Mouse (Mus musculus): ENCODE measurements around the gene Nupr1l. TPM values are rescaled to one million over a fixed set of nuclear protein-coding genes. Genes with fewer than 3 reads are reported as not detected.
"Not testable (repeated sequence)": the region's sequence is repeated elsewhere in the genome, so short reads cannot be mapped to it uniquely, and the experiment has no call there.

Nupr1l gene
- polyA plus RNA-seq, 1 experiment from 2014 or later: 5.5 TPM

- no peak for TF ChIP-seq EP300 (IDR thresholded peaks at IDR 0.05)
- no peak for TF ChIP-seq CTCF (IDR thresholded peaks at IDR 0.05)
- WGBS: 75% methylated on average over 7 of the region's 7 CpGs
- no peak for DNase-seq (ENCODE audit: low spot score)
- Histone ChIP-seq H3K4me2 (replicated peaks; ENCODE audit: low read depth, low read length) (no peak overlapping the region), H3K9ac (replicated peaks; ENCODE audit: low read depth) (no peak overlapping the region), H3K36me3 (ENCODE audit: insufficient read depth, low read length) (no peaks in the 10 kb centered on the region), H3K9me3 (ENCODE audit: low read length) (no peaks in the 10 kb centered on the region), H3K4me3 (ENCODE audit: low read depth, low read length) (no peak overlapping the region), H3K4me1 (ENCODE audit: insufficient read depth, low read depth, low read length) (no peaks in the 10 kb centered on the region), H3K27me3 (replicated peaks; ENCODE audit: insufficient read depth, low read length) (no peaks in the 10 kb centered on the region), H3K27ac (ENCODE audit: low read length) (no peak overlapping the region)
- no peak for ATAC-seq
Measured at GRCm38 (mm10) chr5:129909591-129909990, 1.3 kb downstream of the Nupr1l start.

- Histone ChIP-seq H3K27ac (ENCODE audit: low read length) (no peak overlapping the region), H3K4me1 (ENCODE audit: insufficient read depth, low read depth, low read length) (no peaks in the 10 kb centered on the region), H3K9me3 (ENCODE audit: low read length) (no peaks in the 10 kb centered on the region), H3K27me3 (replicated peaks; ENCODE audit: insufficient read depth, low read length) (no peaks in the 10 kb centered on the region), H3K9ac (replicated peaks; ENCODE audit: low read depth) (no peak overlapping the region), H3K4me3 (ENCODE audit: low read depth, low read length) (no peak overlapping the region), H3K4me2 (replicated peaks; ENCODE audit: low read depth, low read length) (no peak overlapping the region), H3K36me3 (ENCODE audit: insufficient read depth, low read length) (no peaks in the 10 kb centered on the region)
- DNase-seq (ENCODE audit: low spot score): peak; percentile 57
- peak; percentile 35; the same call in 1 of the 2 replicates for ATAC-seq
- peak; percentile 80 for TF ChIP-seq CTCF (IDR thresholded peaks at IDR 0.05)
- no peak; the same call in 1 of the 2 replicates for TF ChIP-seq EP300 (IDR thresholded peaks at IDR 0.05)
- 38% methylated on average over 2 of the region's 2 CpGs for WGBS
Measured at GRCm38 (mm10) chr5:129914024-129914423, 5.7 kb downstream of the Nupr1l start.

- not testable (repeated sequence) for H3K4me1 ChIP-seq (ENCODE audit: insufficient read depth, low read depth, low read length); DNase-seq (ENCODE audit: low spot score); H3K9ac ChIP-seq (replicated peaks; ENCODE audit: low read depth); H3K36me3 ChIP-seq (ENCODE audit: insufficient read depth, low read length); H3K4me3 ChIP-seq (ENCODE audit: low read depth, low read length); ATAC-seq; H3K9me3 ChIP-seq (ENCODE audit: low read length); H3K4me2 ChIP-seq (replicated peaks; ENCODE audit: low read depth, low read length); H3K27me3 ChIP-seq (replicated peaks; ENCODE audit: insufficient read depth, low read length); H3K27ac ChIP-seq (ENCODE audit: low read length)
- 79% methylated on average over 11 of the region's 11 CpGs for WGBS
Measured at GRCm38 (mm10) chr5:129915491-129915890, 7.2 kb downstream of the Nupr1l start.

GRCm38 (mm10) chr5:129918065-129918651, 9.8 kb downstream of the Nupr1l start:
- H3K9me3 ChIP-seq (ENCODE audit: low read length): no peaks in the 10 kb centered on the region
- H3K27me3 ChIP-seq (replicated peaks; ENCODE audit: insufficient read depth, low read length): no peaks in the 10 kb centered on the region
- 86% methylated on average over 24 of the region's 24 CpGs for WGBS
- no peaks in the 10 kb centered on the region for H3K4me1 ChIP-seq (ENCODE audit: insufficient read depth, low read depth, low read length)
- TF ChIP-seq EP300 (IDR thresholded peaks at IDR 0.05) (no peak), CTCF (IDR thresholded peaks at IDR 0.05) (no peak)
- no peak overlapping the region for H3K9ac ChIP-seq (replicated peaks; ENCODE audit: low read depth)
- H3K4me2 ChIP-seq (replicated peaks; ENCODE audit: low read depth, low read length): no peak overlapping the region
- ATAC-seq: no peak
- no peak for DNase-seq (ENCODE audit: low spot score)
- H3K36me3 ChIP-seq (ENCODE audit: insufficient read depth, low read length): no peaks in the 10 kb centered on the region
- H3K27ac ChIP-seq (ENCODE audit: low read length): no peak overlapping the region
- H3K4me3 ChIP-seq (ENCODE audit: low read depth, low read length): no peak overlapping the region

- H3K4me1 ChIP-seq (ENCODE audit: insufficient read depth, low read depth, low read length): no peaks in the 10 kb centered on the region
- no peaks in the 10 kb centered on the region for H3K36me3 ChIP-seq (ENCODE audit: insufficient read depth, low read length)
- no peak overlapping the region for H3K27ac ChIP-seq (ENCODE audit: low read length)
- H3K4me3 ChIP-seq (ENCODE audit: low read depth, low read length): no peak overlapping the region
- no peaks in the 10 kb centered on the region for H3K9me3 ChIP-seq (ENCODE audit: low read length)
- no peak overlapping the region for H3K4me2 ChIP-seq (replicated peaks; ENCODE audit: low read depth, low read length)
- no peaks in the 10 kb centered on the region for H3K27me3 ChIP-seq (replicated peaks; ENCODE audit: insufficient read depth, low read length)
- TF ChIP-seq CTCF (IDR thresholded peaks at IDR 0.05): 0 out of 2 replicates have a peak, but pooled peaks have one; percentile 14
- no peak for TF ChIP-seq EP300 (IDR thresholded peaks at IDR 0.05)
- no peak overlapping the region for H3K9ac ChIP-seq (replicated peaks; ENCODE audit: low read depth)
- ATAC-seq: no peak
- DNase-seq (ENCODE audit: low spot score): no peak
- WGBS: 71% methylated on average over 9 of the region's 9 CpGs
Measured at GRCm38 (mm10) chr5:129918752-129919151, 10.4 kb downstream of the Nupr1l start.

- no peak for DNase-seq (ENCODE audit: low spot score)
- H3K9ac ChIP-seq (replicated peaks; ENCODE audit: low read depth): no peak overlapping the region
- no peak overlapping the region for H3K4me2 ChIP-seq (replicated peaks; ENCODE audit: low read depth, low read length)
Measured at GRCm38 (mm10) chr5:129919320-129919719, 11.0 kb downstream of the Nupr1l start.

GRCm38 (mm10) chr5:129921972-129922371, 13.6 kb downstream of the Nupr1l start:
- H3K27me3 ChIP-seq (replicated peaks; ENCODE audit: insufficient read depth, low read length): no peaks in the 10 kb centered on the region
- no peak for DNase-seq (ENCODE audit: low spot score)
- no peak overlapping the region for H3K9ac ChIP-seq (replicated peaks; ENCODE audit: low read depth)
- H3K36me3 ChIP-seq (ENCODE audit: insufficient read depth, low read length): no peaks in the 10 kb centered on the region
- H3K27ac ChIP-seq (ENCODE audit: low read length): no peak overlapping the region
- 96% methylated on average over 4 of the region's 4 CpGs for whole genome bisulfite sequencing
- H3K4me2 ChIP-seq (replicated peaks; ENCODE audit: low read depth, low read length): no peak overlapping the region
- no peak overlapping the region for H3K4me3 ChIP-seq (ENCODE audit: low read depth, low read length)
- H3K4me1 ChIP-seq (ENCODE audit: insufficient read depth, low read depth, low read length): no peaks in the 10 kb centered on the region
- no peak for ATAC-seq
- no peaks in the 10 kb centered on the region for H3K9me3 ChIP-seq (ENCODE audit: low read length)
- TF ChIP-seq CTCF (IDR thresholded peaks at IDR 0.05): no peak; the same call in 1 of the 2 replicates
- no peak for TF ChIP-seq EP300 (IDR thresholded peaks at IDR 0.05)

More at GRCm38 (mm10) chr5:129919320-129919719, 11.0 kb downstream of the Nupr1l start:
- Histone ChIP-seq H3K27me3 (replicated peaks; ENCODE audit: insufficient read depth, low read length) (no peaks in the 10 kb centered on the region), H3K36me3 (ENCODE audit: insufficient read depth, low read length) (no peaks in the 10 kb centered on the region), H3K27ac (ENCODE audit: low read length) (no peak overlapping the region), H3K4me1 (ENCODE audit: insufficient read depth, low read depth, low read length) (no peaks in the 10 kb centered on the region), H3K9me3 (ENCODE audit: low read length) (no peaks in the 10 kb centered on the region), H3K4me3 (ENCODE audit: low read depth, low read length) (no peak overlapping the region)
- TF ChIP-seq EP300 (IDR thresholded peaks at IDR 0.05): no peak
- no peak for TF ChIP-seq CTCF (IDR thresholded peaks at IDR 0.05)
- no peak for ATAC-seq
- 58% methylated on average over 8 of the region's 8 CpGs for WGBS
